Mouse (Mus musculus): ENCODE data around the gene F930015N05Rik. TPM values are rescaled to one million over a fixed set of nuclear protein-coding genes. Genes with fewer than 3 reads are reported as not detected.

The F930015N05Rik gene
- total and polyA plus RNA-seq, 3 experiments = not detected

DNA sequence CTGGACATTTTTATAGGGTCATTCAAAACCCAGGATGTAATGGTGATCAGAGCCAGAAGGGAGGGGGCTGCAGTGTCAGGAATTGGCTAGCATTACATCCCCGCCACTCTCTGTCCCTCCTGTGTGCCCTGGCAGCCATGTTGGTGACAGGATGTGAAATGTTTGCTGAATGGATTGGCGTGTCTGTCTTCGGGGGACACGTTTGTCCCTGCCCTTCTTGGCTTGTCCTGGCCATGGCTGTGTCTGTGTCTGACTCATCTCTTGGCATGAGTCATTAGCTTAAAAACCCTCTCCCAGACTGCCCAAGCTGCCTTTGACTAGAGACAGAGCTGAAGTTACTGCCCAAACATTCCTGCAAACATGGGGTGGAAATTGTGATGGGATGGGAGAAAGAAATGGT lies 32.3 kb upstream of the F930015N05Rik start:
- Histone ChIP-seq H3K27me3 (replicated peaks) (no peaks in the 10 kb centered on the region), H3K4me3 (replicated peaks in 1 of 3; ENCODE audit: low read depth in 2 of 3, low read length in 2 of 3, poor library complexity in 1 of 3) (no peak overlapping the region), H3K79me2 (replicated peaks; ENCODE audit: control insufficient read depth, extremely low read depth, insufficient read depth, poor library complexity, severe bottlenecking) (no peaks in the 10 kb centered on the region), H3K4me2 (ENCODE audit: insufficient read depth, low read depth, poor library complexity, severe bottlenecking) (no peak overlapping the region), H3K9me3 (replicated peaks; ENCODE audit: low read length) (no peaks in the 10 kb centered on the region), H3K4me1 (ENCODE audit: control insufficient read depth in 1 of 2, insufficient read depth in 2 of 2) (peaks cover 0 to 2% of the 10 kb centered on the region in 2 experiments; a peak in 2 of 4 replicates), H3K9ac (ENCODE audit: insufficient read depth, low read depth) (no peak overlapping the region), H3K36me3 (replicated peaks in 1 of 2; ENCODE audit: control insufficient read depth in 1 of 2, insufficient read depth in 1 of 2, low read length in 1 of 2) (no peaks in the 10 kb centered on the region), H3K27ac (ENCODE audit: insufficient read depth, low read depth) (no peak overlapping the region)
- dilution Hi-C loops (cut with MboI; ENCODE audit: extremely low pct_ligation_motif_present, extremely low pct_unique_long_range_greater_than_20kb, low sequenced_read_pairs) = no loop called here
- no peak for TF ChIP-seq TBP (conservative IDR thresholded peaks at IDR 0.05; ENCODE audit: low read depth, low read length)
- TF ChIP-seq RAD21 (IDR thresholded peaks at IDR 0.05; ENCODE audit: low read depth, low read length) = no peak
- no peak for TF ChIP-seq MYC (IDR thresholded peaks at IDR 0.05; ENCODE audit: low read depth, low read length)
- no peak for TF ChIP-seq GABPA (IDR thresholded peaks at IDR 0.05; ENCODE audit: insufficient replicate concordance, low read depth, low read length)
- TF ChIP-seq EP300 (IDR thresholded peaks at IDR 0.05; ENCODE audit: low read length) = no peak
- no peak for TF ChIP-seq KAT2A (IDR thresholded peaks at IDR 0.05; ENCODE audit: insufficient replicate concordance, low read length)
- no peak for TF ChIP-seq CTCF (conservative IDR thresholded peaks at IDR 0.05 in 1 of 2, IDR thresholded peaks at IDR 0.05 in 1 of 2; ENCODE audit: low read depth in 2 of 2, low read length in 2 of 2)
- no peak for TF ChIP-seq MAFK (IDR thresholded peaks at IDR 0.05; ENCODE audit: insufficient replicate concordance, low read length)
- TF ChIP-seq ELF1 (IDR thresholded peaks at IDR 0.05; ENCODE audit: low read depth, low read length) = no peak
- TF ChIP-seq MEF2A (IDR thresholded peaks at IDR 0.05; ENCODE audit: borderline replicate concordance, low read depth, low read length) = no peak
- no peak for TF ChIP-seq MAX (IDR thresholded peaks at IDR 0.05; ENCODE audit: low read length)
- TF ChIP-seq ZC3H11A (IDR thresholded peaks at IDR 0.05; ENCODE audit: low read depth, low read length) = no peak
- no peak for TF ChIP-seq ETS1 (conservative IDR thresholded peaks at IDR 0.05; ENCODE audit: low read depth, low read length)
- TF ChIP-seq UBTF (IDR thresholded peaks at IDR 0.05; ENCODE audit: low read depth, low read length) = no peak
- in situ Hi-C loops (cut with MboI; ENCODE audit: low pct_ligation_motif_present, low pct_unique_long_range_greater_than_20kb, low sequenced_read_pairs) = no loop called here
- no peak for DNase-seq (ENCODE audit: extremely low read depth)

DNA sequence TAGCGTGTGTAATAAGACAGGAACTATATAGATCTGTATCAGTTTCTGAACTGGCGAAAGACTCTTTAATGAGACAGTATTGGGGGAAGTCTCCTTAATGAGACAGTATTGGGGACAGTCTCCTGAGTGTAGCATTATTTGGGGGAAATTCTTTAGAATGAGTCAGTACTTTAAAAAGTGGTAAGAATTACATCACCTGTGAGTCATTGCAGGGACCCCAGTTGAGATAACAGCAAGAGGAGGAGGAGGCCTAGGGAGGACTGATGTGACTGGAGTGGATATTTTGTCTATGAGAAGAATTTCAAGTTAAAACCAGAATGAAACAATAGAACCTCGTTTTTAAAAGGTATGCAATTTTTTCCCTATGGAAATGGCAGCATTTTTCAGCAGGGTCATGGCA lies 25.3 kb upstream of the F930015N05Rik start:
- in situ Hi-C loops (cut with MboI; ENCODE audit: low pct_ligation_motif_present, low pct_unique_long_range_greater_than_20kb, low sequenced_read_pairs) (no loop called here), dilution Hi-C loops (cut with MboI; ENCODE audit: extremely low pct_ligation_motif_present, extremely low pct_unique_long_range_greater_than_20kb, low sequenced_read_pairs) (no loop called here)
- Histone ChIP-seq H3K27ac (ENCODE audit: insufficient read depth, low read depth) (no peak overlapping the region), H3K4me1 (ENCODE audit: control insufficient read depth in 1 of 2, insufficient read depth in 2 of 2) (peaks cover 0 to 3% of the 10 kb centered on the region in 2 experiments; a peak in 1 of 4 replicates), H3K27me3 (replicated peaks) (no peaks in the 10 kb centered on the region), H3K9me3 (replicated peaks; ENCODE audit: low read length) (no peaks in the 10 kb centered on the region), H3K4me2 (ENCODE audit: insufficient read depth, low read depth, poor library complexity, severe bottlenecking) (no peak overlapping the region), H3K9ac (ENCODE audit: insufficient read depth, low read depth) (no peak overlapping the region), H3K79me2 (replicated peaks; ENCODE audit: control insufficient read depth, extremely low read depth, insufficient read depth, poor library complexity, severe bottlenecking) (no peaks in the 10 kb centered on the region), H3K36me3 (replicated peaks in 1 of 2; ENCODE audit: control insufficient read depth in 1 of 2, insufficient read depth in 1 of 2, low read length in 1 of 2) (no peaks in the 10 kb centered on the region), H3K4me3 (replicated peaks in 1 of 3; ENCODE audit: low read depth in 2 of 3, low read length in 2 of 3, poor library complexity in 1 of 3) (no peak overlapping the region)
- TF ChIP-seq JUN (IDR thresholded peaks at IDR 0.05; ENCODE audit: insufficient read depth, low read depth, low read length) (no peak), POLR2A (IDR thresholded peaks at IDR 0.05; ENCODE audit: low read depth, low read length) (no peak), UBTF (IDR thresholded peaks at IDR 0.05; ENCODE audit: low read depth, low read length) (no peak), MXI1 (IDR thresholded peaks at IDR 0.05; ENCODE audit: low read depth, low read length) (no peak), RAD21 (IDR thresholded peaks at IDR 0.05; ENCODE audit: low read depth, low read length) (no peak), EP300 (IDR thresholded peaks at IDR 0.05; ENCODE audit: low read length) (no peak), USF1 (IDR thresholded peaks at IDR 0.05; ENCODE audit: low read depth, low read length) (no peak), NELFE (IDR thresholded peaks at IDR 0.05; ENCODE audit: low read depth, low read length) (no peak), ZKSCAN1 (IDR thresholded peaks at IDR 0.05; ENCODE audit: borderline replicate concordance, low read depth, low read length) (no peak), GABPA (IDR thresholded peaks at IDR 0.05; ENCODE audit: insufficient replicate concordance, low read depth, low read length) (no peak), BHLHE40 (IDR thresholded peaks at IDR 0.05; ENCODE audit: low read depth, low read length) (no peak), RCOR1 (conservative IDR thresholded peaks at IDR 0.05; ENCODE audit: low read depth, low read length) (no peak), NRF1 (IDR thresholded peaks at IDR 0.05; ENCODE audit: low read depth, low read length) (no peak), SIN3A (IDR thresholded peaks at IDR 0.05; ENCODE audit: low read length) (no peak)
- no peak for DNase-seq (ENCODE audit: extremely low read depth)

Measured in CH12.LX (cell line).